Mouse (Mus musculus) erythroblast, embryonic 14.5 days (primary cell): Measurements from ENCODE around the gene Flvcr2.

ENCODE experiments used
- GATA1 ChIP-seq: IDR thresholded peaks from 2 replicates; pipeline ENCODE4 v1.6.1; 2012; ENCODE audit warnings: low read length, inconsistent platforms, mixed read lengths
- TAL1 ChIP-seq: IDR thresholded peaks from 3 replicates; pipeline ENCODE4 v1.6.1; 2012; ENCODE audit warnings: low read length, inconsistent platforms, mixed read lengths

DNA sequence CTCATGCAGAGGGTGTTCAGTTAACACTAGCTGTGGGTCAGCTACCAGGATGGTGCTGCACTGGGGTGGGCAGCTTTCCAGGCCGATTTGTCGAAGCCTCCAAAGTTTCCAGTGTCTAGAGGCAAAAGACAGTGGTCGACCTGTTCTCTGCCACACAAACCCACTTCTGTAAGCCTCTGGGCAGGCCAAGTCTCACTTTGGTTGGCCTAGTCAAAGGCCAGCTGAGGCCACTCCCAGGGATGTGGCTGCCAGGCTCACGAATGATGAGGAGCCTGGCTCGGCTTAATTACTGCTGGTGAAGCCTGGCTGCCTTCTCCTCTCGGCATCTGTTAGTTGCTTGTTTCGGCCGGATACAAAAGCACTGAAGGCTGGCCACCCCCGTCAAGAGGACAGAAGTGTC lies 53.7 kb downstream of the Flvcr2 start:
- no peak for TF ChIP-seq GATA1
- TF ChIP-seq TAL1 = no peak
